Mouse (Mus musculus): ENCODE results near the gene Kpna7.
"Not testable (repeated sequence)": the region's sequence is repeated elsewhere in the genome, so short reads cannot be mapped to it uniquely, and the experiment has no call there.

Kpna7 gene

DNA sequence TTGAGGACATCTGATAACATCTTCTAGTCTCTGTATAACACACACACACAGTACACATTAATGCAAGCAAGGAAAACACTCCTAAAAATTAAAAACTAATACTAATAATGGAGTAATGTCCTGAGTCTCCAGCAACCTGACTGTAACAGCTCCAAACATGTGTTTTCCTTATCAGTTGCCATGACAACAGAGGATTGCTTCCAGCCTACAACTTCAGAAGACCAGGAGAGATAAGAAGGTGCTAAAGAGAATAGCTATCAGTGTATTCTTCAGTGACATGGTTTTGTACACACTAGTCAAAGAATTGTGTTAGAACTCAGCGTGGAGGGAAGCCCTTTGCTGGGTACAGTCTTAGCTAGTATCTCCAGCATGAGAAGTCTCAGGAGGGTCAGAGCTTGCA, 63.1 kb downstream of the Kpna7 start:
- DNase-seq (ENCODE audit: low read depth, low spot score) = not testable (repeated sequence)

DNA sequence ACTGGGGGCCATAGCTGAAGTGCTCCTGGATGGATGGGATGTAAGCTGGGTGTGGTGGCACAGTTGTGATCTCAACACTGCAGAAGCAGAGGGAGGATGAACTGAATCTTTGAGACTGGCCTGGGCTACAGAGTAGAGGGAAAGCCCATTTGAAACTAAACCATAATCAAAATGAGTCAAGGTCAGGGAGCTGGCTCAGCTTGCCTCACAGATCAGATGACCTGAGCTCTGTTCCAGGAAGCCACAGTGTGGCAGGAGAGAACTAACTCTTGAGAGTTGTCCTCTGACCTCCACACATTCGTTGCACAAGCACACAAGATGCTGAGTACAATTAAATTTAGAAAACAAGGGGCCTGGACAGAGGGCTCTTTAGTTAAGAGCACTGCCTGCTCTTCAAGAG, 63.6 kb downstream of the Kpna7 start:
- not testable (repeated sequence) for DNase-seq (ENCODE audit: low read depth, low spot score)

DNA sequence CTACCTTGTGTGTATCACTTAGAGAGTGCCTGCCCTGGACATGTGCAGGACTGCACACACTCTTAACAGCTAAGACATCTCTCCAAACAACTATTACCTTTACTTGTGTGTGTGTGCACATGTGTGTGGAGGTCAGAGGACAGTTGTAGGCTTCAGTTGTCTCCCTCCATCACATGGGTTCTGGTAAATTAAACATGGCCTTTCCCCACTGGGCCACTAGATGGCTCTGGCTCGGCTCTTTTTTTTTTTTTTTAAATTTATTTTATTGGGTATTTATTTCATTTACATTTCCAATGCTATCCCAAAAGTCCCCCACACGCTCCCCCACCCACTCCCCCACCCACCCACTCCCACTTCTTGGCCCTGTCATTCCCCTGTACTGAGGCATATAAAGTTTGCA, 67.1 kb downstream of the Kpna7 start:
- not testable (repeated sequence) for DNase-seq (ENCODE audit: low read depth, low spot score)

DNA sequence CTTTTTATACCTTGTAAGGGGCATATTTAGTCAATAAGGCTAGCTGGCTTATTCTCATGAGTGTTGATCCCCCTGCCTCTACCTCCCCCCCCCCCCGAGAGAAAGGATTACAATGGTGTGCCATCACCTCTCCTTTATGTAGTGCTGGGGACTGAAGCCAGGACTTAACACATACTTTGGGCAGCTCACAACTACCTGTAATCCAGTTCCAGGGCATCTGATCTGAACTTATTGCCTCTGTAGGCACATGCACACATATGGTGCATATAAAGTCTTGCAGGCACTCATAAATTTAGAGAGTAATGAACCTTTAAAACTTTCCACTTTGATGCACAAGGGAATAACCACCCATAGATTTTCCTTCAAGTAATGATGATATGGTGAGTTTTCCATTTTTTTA, 69.6 kb downstream of the Kpna7 start:
- DNase-seq (ENCODE audit: low read depth, low spot score) = no peak

DNA sequence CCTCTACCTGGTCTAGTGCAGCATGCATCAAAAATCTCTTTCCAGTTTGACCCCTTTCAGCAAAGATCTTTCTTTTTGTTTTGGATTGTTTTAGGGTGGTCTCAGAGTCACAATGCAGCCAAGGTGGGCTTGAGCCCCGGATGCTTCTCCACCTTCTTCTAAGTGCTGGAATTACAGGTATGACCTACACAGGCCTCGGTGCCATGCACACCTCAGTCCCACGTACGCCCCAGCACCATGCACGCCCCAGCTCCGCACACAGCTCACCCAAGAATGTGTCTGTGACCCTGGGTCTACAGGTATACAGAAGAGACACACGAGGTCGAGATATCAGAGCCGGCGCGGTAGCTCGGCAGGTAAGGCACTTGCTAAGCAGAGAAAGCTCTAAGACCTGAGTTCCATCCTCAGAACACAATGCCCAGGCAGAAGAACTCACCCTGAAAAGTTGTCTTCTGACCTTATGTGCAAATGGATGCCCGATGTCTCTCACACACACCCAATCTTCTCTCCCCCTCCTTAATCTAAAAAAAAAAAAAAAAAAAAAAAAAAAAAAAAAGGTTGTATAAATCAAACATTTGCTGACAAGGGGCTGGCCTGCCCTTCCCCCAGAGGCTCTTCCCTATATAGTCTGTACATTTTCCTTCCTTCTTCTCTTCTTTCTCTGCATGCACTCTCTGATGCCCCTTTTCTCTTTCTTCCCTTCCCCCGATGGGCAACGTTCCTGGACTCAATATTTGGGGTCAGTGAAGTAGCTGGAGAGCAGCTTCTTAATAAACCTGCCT, 74.8 kb downstream of the Kpna7 start:
- no peak for DNase-seq (ENCODE audit: low read depth, low spot score)

DNA sequence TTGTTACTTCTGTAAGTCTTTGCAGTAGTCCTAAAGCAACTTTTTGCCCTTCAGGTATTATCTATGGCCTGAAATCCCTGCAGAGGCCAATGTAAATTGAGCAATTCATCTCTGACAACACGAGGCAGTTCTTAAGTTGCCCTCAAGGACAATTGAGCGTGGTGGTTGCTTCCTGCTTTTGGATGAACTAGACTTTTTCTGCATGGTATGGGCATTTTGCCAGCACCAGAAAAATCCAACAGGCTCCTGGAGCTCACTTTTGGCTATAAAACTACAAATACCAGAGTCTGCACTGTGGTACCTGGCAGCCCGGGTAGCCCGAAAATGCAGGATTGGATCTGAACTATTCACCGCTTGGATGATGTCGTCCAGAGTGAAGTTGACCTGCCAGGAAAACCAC, 78.2 kb downstream of the Kpna7 start:
- no peak for DNase-seq (ENCODE audit: low read depth, low spot score)

DNA sequence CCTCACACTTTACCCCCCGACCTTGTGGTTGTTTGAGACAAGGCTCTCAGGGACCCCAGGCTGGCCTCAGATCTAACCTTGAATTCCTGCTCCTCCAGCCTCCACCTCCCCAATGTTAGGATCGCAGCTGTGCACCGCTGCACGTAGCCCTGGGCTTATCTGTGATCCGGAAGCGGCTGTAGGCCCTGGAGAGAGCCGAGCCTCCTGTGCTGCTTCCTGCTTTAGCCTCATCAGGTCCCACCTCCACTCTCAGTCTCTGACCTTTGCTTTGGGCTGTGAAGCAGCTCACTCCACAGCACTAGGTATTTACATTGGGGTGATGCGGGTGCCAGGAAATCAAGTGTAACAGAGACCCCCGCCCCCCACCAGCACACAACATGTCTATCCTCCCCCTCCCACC, 79.3 kb downstream of the Kpna7 start:
- no peak for DNase-seq (ENCODE audit: low read depth, low spot score)

DNA sequence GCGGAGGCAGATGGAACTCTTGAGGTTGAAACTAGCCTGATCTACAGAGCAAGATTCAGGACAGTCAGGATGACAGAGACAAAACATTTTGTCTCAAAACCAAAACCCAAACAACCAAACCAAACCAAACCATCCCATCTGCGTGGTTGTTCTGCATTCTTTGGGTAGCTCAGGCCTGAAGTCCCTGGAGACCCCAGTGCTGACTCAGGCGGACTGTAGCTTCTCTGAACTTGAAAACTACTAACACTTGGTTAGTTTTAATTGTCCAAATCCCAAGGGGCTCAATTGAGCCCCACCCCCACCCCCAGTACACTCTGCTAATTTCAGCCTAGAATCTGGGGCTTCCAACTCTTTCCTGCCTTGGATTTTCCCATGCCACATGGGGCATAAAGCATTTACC, 80.5 kb downstream of the Kpna7 start:
- DNase-seq (ENCODE audit: low read depth, low spot score) = no peak

DNA sequence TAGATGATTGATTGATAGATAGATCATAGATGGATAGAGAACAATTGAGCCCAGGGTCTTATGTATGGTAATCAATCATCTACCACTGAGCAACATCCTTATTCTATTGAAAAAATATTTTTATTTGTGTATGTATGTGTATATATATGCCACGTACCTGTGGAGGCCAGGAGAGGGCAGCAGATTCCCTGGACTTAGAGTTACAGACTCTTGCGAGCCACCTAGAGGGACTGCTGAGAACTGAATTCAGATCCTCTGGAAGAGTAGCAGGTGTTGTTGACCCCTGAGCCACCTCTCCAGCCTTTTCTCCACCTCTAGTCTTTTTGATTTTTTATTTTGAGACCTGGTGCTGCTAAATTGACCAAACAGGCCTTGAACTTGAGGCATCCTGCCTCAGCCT, 85.3 kb downstream of the Kpna7 start:
- DNase-seq (ENCODE audit: low read depth, low spot score) = peak; percentile 89

DNA sequence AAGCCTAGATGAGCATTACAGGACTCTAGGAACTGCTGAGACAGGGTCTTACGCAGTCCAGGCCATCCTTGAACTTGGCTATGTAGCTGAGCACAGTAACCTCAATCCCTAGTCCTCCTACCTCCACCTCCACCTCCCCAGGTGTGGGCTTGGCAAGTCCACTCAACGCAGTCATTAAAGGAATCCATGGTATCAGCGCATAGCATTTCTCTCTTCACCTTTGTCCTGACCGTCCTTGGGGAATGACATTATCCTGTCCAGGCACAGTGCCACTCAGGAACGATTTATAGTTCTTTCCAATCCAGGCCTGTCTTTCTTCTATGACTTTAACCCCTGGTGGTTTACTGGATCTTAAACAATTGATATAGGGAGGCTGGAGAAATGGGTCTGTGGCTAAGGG, 93.3 kb downstream of the Kpna7 start:
- no peak for DNase-seq (ENCODE audit: low read depth, low spot score)

DNA sequence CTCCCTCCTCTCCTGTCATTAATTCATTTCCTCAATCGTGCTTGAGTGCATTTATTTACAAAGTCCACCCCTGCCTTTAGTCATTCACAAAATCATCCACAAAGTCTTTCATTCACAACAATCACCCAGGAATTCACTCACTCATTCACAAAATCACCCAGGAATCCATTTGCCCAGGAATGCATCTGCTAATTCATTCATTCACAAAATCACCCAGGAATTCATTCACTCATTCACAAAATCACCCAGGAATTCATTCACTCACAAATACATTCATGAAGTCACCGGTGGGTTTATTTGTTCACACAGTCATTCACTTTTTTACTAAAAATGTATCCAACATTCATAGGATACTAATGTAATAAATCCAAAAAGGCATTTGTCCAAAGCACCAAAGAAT, 93.8 kb downstream of the Kpna7 start:
- DNase-seq (ENCODE audit: low read depth, low spot score) = no peak

DNA sequence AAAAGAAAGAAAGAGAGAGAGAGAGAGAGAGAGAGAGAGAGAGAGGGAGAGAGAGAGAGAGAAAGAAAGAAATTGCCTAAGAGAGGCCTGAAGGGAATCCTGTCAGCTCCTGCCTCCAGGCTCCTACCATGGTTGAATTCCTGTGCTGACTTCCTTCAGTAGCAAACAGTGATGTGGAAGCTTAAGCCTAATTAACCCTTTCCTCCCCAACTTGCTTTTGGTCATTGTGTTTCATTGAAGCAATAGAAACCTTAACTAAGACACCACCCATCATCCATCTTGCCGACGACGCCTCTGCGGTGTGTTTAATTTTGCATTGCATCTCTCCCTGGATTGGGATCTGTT, 94.8 kb downstream of the Kpna7 start:
- no peak for DNase-seq (ENCODE audit: low read depth, low spot score)

DNA sequence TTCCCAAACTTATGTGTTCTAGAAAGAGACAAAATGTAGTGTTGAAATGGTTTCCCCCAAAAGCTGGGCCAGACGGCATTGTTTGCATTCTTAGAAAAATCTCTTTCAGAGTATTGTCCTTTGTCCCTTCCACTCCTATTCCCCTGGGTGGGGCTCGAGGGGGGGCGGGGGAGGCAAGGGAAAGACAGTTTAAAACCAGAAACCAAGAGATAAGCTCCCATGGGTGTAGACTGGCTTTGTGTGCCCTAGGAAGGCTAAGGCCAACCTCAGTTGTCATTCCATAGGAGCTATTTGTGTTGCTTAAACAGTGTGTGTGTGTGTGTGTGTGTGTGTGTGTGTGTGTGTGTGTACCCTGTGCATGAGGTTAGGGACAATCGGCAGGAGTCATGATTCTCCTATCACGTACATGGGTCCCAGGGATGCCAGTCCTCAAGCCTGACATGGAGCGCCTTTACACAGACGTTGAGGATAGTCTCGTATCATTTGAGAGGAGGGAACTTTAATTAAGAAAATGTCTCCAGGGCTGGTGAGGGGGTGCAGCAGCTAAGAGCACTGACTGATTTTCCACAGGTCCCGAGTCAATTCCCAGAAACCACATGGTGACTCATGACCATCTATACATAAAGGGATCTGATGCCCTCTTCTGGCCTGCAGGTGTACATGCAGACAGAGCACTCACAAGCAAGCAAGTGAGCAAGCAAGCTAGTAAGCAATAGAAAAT, 95.3 kb downstream of the Kpna7 start:
- peak; percentile 83 for DNase-seq (ENCODE audit: low read depth, low spot score)

DNA sequence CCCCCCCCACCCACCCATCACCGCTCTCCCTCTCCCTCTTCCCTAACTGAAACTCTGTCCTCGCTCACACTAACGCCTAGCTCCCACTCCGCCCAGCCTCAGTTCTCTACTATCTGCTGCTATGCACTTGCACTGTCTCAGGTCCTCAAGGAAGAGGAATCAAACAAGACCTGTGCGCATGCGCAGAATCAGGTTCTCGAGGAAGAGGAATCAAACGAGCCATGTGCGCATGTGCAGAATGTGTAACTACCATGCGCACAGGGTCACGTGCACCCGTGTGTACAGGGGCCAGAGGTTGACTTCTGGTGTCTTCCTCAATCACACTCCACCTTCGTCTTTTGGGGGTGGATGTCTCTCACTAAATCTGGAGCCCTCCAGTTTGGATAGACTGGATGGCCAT, 96.3 kb downstream of the Kpna7 start:
- DNase-seq (ENCODE audit: low read depth, low spot score) = peak; percentile 84

DNA sequence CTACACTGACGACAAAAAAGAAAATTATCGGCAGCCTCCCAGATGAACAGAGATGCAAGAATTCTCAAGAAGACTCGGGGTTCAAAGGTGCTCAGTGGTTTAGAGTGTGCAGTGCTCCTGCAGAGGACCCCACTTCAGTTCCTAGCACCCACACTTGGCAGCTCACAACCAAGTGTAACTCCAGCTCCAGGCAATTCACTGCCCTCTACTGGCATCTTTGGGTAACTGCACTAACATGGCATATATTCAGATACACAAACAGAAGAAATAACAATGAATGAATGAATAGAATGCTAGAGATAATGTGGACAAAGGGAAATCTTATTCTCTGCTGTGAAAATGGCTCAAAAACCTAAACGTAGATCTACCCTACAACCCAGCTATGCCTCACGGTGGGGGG, 99.0 kb downstream of the Kpna7 start:
- no peak for DNase-seq (ENCODE audit: low read depth, low spot score)

DNA sequence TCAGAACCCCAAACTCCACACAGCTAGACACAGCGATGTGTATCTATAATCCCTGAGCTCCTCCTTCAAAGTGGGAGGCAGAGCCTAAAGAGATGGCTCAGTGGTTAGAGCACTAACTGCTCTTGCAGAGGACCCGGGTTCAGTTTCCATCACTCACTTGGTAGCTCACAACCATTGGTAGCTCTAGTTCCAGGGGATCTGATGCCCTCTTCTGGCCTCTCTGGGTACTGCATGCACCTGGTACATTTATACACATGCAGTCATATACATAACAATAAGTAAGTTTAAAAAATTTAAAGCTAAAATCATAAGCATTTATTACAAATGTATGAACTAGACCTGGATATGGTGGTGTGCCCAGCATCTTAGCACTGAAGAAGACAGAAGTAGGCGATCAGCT, 100.6 kb downstream of the Kpna7 start:
- DNase-seq (ENCODE audit: low read depth, low spot score) = peak; percentile 52

DNA sequence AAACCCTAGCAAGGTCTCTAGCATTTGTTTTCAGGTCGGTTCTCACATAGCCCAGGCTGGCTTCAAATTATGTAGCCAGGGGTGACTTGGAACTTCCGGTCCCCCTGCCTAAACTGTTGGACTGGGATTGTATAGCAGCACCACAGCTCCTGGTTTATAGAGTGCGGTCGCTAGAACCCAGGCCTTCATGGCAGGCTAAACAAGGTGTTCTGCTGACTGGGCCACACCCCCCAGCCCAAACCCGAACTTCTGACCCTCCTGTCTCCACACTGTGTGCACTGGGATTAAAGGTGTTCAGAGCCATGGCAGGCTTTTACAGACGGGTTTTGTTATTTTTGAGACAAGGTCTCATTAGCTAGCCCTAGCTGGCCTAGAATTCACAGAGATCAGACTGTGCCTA, 104.7 kb downstream of the Kpna7 start:
- no peak for DNase-seq (ENCODE audit: low read depth, low spot score)

DNA sequence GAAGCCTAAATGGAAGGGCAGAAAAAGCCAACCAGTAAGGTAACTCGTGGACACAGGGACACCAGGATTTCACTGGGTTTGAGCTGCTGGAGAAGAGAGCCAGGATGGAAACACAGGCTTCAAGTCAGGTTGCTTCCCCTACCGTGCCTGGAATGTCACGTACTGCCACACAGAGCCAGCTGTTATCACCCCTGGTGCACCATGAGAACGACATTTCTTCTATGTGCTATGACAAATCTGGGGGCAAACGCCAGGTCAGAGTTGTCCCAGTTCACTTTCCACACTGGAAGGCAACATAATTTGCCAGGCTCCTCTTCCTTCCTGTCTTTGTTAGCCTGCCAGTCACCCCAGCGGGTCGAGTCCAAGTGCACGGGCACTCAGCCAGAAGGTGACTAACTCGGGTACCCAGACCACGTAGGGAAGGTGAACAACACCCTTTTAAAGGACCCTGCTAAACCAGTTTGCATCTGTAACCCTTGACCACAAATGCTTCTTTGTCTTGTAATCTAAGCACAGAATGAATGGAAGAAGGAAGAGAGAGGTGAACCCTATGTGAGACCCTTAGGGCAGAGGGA, 105.2 kb downstream of the Kpna7 start:
- DNase-seq (ENCODE audit: low read depth, low spot score) = no peak

DNA sequence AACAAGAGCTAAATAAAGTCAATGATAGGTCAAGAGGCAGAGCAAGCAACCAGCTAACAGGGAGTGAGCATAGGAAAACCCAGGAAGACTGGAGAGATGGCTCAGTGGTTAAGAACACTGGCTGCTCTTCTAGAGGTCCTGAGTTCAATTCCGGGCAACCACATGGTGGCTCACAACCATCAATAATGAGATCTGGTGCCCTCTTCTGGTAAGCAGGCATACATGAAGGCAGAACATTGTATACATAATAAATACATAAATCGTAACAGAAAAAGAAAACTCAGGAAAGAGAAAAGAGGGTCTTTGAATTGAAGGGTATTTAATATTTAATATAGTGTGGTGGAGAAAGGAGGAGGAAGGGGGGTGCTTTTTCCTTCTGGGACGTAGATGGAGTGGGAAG, 112.6 kb downstream of the Kpna7 start:
- no peak for DNase-seq (ENCODE audit: low read depth, low spot score)

DNA sequence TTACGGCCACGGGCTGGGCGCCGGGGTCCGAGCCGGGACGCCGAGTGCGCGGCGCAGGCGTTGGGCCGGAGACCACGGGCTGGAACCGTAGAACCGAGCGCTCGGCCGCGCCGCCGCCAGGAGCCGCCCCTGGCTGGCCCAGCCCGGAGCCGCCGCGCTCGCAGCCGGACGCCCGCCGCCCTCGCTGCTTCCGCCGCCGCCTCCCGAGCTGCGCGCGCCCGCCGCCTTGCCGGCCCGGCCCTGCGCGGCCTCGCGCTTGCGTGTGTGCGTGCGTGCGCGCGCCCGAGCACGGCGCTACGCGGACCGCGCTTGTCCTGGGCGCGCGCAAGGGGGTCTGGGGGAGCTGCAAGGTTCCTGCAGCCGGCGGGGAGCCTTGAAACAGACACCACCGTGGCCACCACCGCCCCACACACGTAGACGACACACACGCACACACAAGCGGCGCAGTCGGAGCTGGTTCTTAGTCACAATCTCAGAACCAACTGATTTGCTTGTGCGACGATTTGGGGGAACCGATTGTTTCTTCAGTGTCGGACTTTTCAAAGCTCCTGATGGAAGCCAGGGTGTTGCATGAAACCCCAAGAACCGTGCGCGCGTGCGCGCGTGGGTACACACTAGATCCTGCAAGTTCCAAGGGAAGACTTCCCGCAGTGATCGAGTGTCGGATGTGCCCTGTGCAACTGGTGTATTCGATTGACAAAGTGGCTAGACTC, 118.0 kb downstream of the Kpna7 start, which contains the start of gene Smurf1:
Gene Smurf1, minus strand, starts transcription at position 209 of the 713 bp plus-strand sequence.
- DNase-seq (ENCODE audit: low read depth, low spot score) = peak; percentile 96

DNA sequence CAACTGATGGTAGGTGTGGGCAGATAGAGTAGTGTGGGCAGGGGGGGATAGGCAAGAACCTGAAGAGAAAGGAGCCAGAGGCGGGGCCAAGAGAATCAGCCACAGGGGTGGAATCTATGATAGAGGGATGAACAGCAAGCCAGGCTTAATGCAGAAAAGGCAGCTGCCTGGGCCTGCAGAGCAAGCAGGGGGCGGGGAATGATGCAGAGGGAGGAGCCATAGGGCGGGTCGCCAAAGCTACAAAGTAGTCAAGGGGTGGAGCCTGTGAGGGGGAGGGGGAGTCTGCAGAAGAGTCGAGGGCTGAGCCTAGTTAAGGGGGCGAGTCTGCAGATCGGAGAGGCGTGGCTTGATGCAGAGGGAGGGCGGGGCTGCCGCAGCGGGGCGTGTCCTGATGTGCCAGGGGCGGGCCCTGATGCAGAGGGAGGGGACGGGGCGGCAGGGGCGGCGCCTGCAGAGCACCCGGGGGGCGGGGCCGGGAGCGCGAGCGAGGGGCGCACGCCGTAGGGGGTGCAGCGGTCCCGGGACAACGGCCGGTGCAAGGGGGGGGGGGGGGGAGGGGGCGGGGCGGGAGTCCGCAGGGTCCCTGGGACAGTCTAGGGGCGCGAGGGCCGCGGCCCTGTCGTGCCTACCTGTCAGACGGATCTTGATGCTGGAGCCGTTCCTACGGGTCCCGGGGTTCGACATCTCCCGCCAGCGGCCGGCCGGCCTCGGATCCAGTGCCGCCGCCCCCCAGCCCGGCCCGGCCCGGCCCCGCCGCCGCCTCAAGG, 118.8 kb downstream of the Kpna7 start:
- peak; percentile 98 for DNase-seq (ENCODE audit: low read depth, low spot score)

DNA sequence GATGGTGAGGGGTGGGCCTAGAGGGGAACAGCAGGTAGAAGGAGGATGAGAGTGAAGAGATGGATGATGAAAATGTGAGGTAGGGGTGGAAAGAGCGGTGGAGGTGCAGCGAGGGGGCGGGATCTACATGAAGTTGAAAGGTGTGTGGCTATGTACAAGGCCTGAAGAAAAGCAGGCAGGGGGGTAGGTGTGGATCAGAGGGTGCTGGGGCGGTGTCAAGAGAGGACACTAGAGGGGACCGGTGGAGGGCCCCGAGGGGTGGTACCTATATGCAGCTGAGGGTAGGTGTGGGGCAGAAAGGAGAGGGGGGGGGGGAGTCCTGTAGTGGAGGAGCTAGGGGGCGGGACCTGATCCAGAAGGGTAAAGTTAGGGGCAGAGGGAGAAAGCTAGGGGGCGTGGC, 119.4 kb downstream of the Kpna7 start:
- DNase-seq (ENCODE audit: low read depth, low spot score) = peak; percentile 50

Measured in ZHBTc4 (cell line).